Mouse (Mus musculus) forebrain, embryonic 16.5 days (tissue): ENCODE measurements around the gene Fancc. TPM values are rescaled to one million over a fixed set of nuclear protein-coding genes. Genes with fewer than 3 reads are reported as not detected.

ENCODE experiments used
- ATAC-seq: fragments of 200-750 bp; cut with Nextera tagmentation; 2 replicates; pipeline ENCODE4 v1.8.0; 2017; ENCODE audit warnings: mild to moderate bottlenecking, moderate library complexity
- H3K27ac ChIP-seq: fragments of 300-500 bp; sonication (generic); 2 replicates; pipeline ENCODE4 v1.5.1; 2014; ENCODE audit warnings: low read length, control low read depth
- H3K27me3 ChIP-seq: fragments of 300-500 bp; sonication (generic); replicated peaks from 2 replicates; pipeline ENCODE4 v1.6.1; 2014; ENCODE audit warnings: low read length; ENCODE audit not compliant: control insufficient read depth, insufficient read depth
- H3K36me3 ChIP-seq: fragments of 300-500 bp; sonication (generic); 2 replicates; pipeline ENCODE4 v1.6.1; 2014; ENCODE audit not compliant: control insufficient read depth, insufficient read depth
- H3K4me1 ChIP-seq: fragments of 300-500 bp; sonication (generic); replicated peaks from 2 replicates; pipeline ENCODE4 v1.6.1; 2014; ENCODE audit warnings: low read length; ENCODE audit not compliant: control insufficient read depth, insufficient read depth
- H3K4me2 ChIP-seq: fragments of 300-500 bp; sonication (generic); 2 replicates; pipeline ENCODE4 v1.6.1; 2014; ENCODE audit warnings: mild to moderate bottlenecking, low read length, control low read depth
- H3K4me3 ChIP-seq: fragments of 300-500 bp; sonication (generic); replicated peaks from 2 replicates; pipeline ENCODE4 v1.5.1; 2014; ENCODE audit warnings: mild to moderate bottlenecking, low read length, control low read depth
- H3K9ac ChIP-seq: fragments of 300-500 bp; sonication (generic); replicated peaks from 2 replicates; pipeline ENCODE4 v1.6.1; 2014; ENCODE audit warnings: low read depth, low read length, control low read depth
- H3K9me3 ChIP-seq: fragments of 300-500 bp; sonication (generic); 2 replicates; pipeline ENCODE4 v1.6.1; 2016; ENCODE audit warnings: low read length; ENCODE audit not compliant: control insufficient read depth
- whole genome bisulfite sequencing: fragments of 180-500 bp; shearing (Covaris S2); extraction: QIAGEN DNeasy Blood & Tissue Kit; methylation state at CpG from one replicate; pipeline ENCODE4 v1.1.7; 2014; 5-methylcytosine and 5-hydroxymethylcytosine counted together
- polyA plus RNA-seq: library from polyadenylated mRNA; unstranded; fragments of >200 nt; fragmentation: Nextera tagmentation; extraction: Ambion mirVana; gene quantifications from 2 replicates; pipeline ENCODE4 v1.2.1, GENCODE M21; 2015

Gene Fancc
- polyA plus RNA-seq, 1 experiment from 2014 or later, result 13.7 TPM

- no peak overlapping the region for H3K27ac ChIP-seq
- WGBS, result 55% methylated on average over 9 of the region's 9 CpGs
- H3K4me3 ChIP-seq, result no peak overlapping the region
- H3K9me3 ChIP-seq, result no peaks in the 10 kb centered on the region
- no peak overlapping the region for H3K9ac ChIP-seq
- peaks cover 15% of the 10 kb centered on the region for H3K36me3 ChIP-seq
- H3K27me3 ChIP-seq, result 0 out of 2 replicates have a peak, but pooled peaks cover 3% of the 10 kb centered on the region
- ATAC-seq, result no peak; the same call in 1 of the 2 replicates
- H3K4me1 ChIP-seq, result peaks cover 27% of the 10 kb centered on the region
- H3K4me2 ChIP-seq, result no peak overlapping the region
These were observed 33.8 kb upstream of the Fancc start for GRCm38 (mm10) chr13:63530857-63531256.

GRCm38 (mm10) chr13:63530371-63530764 lies 33.3 kb upstream of the Fancc start:
- Histone ChIP-seq H3K4me3 (no peak overlapping the region), H3K27ac (no peak overlapping the region), H3K9me3 (no peaks in the 10 kb centered on the region), H3K27me3 (0 out of 2 replicates have a peak, but pooled peaks cover 3% of the 10 kb centered on the region), H3K4me2 (no peak overlapping the region), H3K36me3 (peaks cover 11% of the 10 kb centered on the region), H3K9ac (no peak overlapping the region), H3K4me1 (peaks cover 32% of the 10 kb centered on the region)
- ATAC-seq, result no peak
- WGBS, result 48% methylated on average over 3 of the region's 3 CpGs

- WGBS, result 65% methylated on average over 3 of the region's 3 CpGs
- no peak overlapping the region for H3K27ac ChIP-seq
- H3K27me3 ChIP-seq, result 0 out of 2 replicates have a peak, but pooled peaks cover 3% of the 10 kb centered on the region
These were observed 32.7 kb upstream of the Fancc start for GRCm38 (mm10) chr13:63529602-63530370.

GRCm38 (mm10) chr13:63528852-63529251 lies 31.8 kb upstream of the Fancc start:
- Histone ChIP-seq H3K27ac (no peak overlapping the region), H3K9me3 (no peaks in the 10 kb centered on the region), H3K36me3 (peaks cover 11% of the 10 kb centered on the region), H3K4me1 (peaks cover 46% of the 10 kb centered on the region), H3K27me3 (0 out of 2 replicates have a peak, but pooled peaks cover 3% of the 10 kb centered on the region), H3K4me2 (no peak overlapping the region), H3K9ac (no peak overlapping the region), H3K4me3 (no peak overlapping the region)
- no peak for ATAC-seq
- WGBS, result 14% methylated on average over 2 of the region's 2 CpGs

More at GRCm38 (mm10) chr13:63529602-63530370, 32.7 kb upstream of the Fancc start:
- no peak overlapping the region for H3K9ac ChIP-seq
- no peaks in the 10 kb centered on the region for H3K9me3 ChIP-seq
- peaks cover 38% of the 10 kb centered on the region for H3K4me1 ChIP-seq
- peaks cover 11% of the 10 kb centered on the region for H3K36me3 ChIP-seq
- no peak overlapping the region for H3K4me3 ChIP-seq
- no peak for ATAC-seq
- H3K4me2 ChIP-seq, result no peak overlapping the region

DNA sequence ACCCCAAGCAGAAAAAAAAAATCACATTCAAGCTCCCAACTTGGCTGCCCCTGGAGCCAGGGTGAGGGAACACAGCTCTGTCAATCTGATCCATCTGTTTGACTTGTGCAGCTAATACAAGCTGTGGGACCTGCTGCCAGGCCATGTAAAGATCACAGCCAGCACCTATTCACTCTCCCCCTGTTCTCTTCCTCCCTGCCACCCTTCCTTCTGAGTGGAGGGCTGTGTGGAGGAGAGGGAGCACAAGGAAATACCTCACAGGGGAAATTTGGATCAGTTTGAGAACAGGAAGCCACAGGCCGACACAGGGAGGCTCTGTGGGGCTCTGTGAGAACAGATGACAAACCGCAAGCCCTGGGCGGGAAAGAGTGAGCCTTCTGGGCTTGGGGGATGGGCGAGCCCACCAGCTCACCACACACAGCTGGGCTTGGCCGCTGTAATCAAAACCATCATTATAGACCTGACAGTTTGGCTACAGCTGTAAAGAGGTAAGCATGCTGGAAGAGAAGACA lies 31.1 kb upstream of the Fancc start:
- Histone ChIP-seq H3K4me2 (no peak overlapping the region), H3K27me3 (0 out of 2 replicates have a peak, but pooled peaks cover 3% of the 10 kb centered on the region), H3K36me3 (peaks cover 9% of the 10 kb centered on the region), H3K9ac (no peak overlapping the region), H3K27ac (no peak overlapping the region), H3K4me3 (no peak overlapping the region), H3K4me1 (peaks cover 46% of the 10 kb centered on the region), H3K9me3 (no peaks in the 10 kb centered on the region)
- WGBS, result 12% methylated on average over 5 of the region's 5 CpGs
- no peak; the same call in 1 of the 2 replicates for ATAC-seq

- H3K9me3 ChIP-seq, result no peaks in the 10 kb centered on the region
- H3K27ac ChIP-seq, result no peak overlapping the region
- peaks cover 45% of the 10 kb centered on the region for H3K4me1 ChIP-seq
- 0 out of 2 replicates have a peak, but pooled peaks cover 3% of the 10 kb centered on the region for H3K27me3 ChIP-seq
- no peak overlapping the region for H3K9ac ChIP-seq
- H3K4me2 ChIP-seq, result no peak overlapping the region
- 0 out of 2 replicates have a peak, but pooled peaks have one; percentile 9 for ATAC-seq
- H3K4me3 ChIP-seq, result no peak overlapping the region
- 45% methylated on average over 11 of the region's 11 CpGs for WGBS
- no peaks in the 10 kb centered on the region; the same call in 1 of the 2 replicates for H3K36me3 ChIP-seq
These were observed 28.6 kb upstream of the Fancc start for GRCm38 (mm10) chr13:63525571-63526197.

DNA sequence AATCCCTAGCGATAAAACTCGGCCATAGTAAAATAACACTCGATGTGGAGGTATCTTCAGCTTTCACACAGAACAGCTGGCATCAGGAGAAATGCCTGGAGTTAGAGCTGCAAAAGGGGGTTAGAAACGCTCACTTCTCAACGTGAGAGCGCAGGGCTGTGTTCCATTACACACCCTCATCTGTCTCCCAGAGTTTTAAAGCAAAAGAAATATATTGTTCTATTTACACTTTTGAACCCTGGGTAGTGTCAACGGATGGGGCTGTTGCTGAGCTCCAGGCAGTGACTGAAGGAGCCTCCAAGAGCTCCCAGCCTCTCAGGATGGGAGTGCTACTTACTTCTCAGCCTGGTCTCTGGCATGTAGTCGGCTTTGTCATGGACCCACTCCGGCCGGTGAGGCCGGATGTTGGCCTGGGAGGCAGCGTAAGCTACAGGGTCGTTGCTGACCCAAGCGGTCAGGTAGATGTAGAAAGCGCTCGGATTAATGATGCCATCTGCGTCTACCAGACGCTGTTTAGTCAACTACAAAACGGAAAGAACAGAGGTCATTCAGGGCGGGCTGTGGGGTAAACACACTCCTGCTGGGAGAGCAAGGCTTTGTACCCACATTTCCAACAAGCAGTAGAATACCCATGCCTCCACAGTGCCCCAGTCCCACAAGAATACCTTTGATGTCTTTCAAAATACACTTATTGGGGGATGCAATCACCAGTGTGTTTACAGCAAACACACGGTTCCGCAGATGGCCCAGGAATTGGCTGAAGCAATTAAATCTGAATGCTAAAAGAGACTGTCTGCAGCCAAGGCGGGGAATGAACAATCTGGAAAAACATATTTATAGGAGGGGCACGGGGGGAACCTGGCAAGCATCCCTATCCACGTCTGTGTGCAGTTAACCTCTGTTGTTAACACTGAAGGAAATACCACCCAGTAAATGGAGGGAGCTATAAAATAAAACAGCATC lies 27.8 kb upstream of the Fancc start:
- Histone ChIP-seq H3K27ac (no peak overlapping the region), H3K4me1 (peaks cover 40% of the 10 kb centered on the region), H3K4me3 (no peak overlapping the region), H3K36me3 (no peaks in the 10 kb centered on the region; the same call in 1 of the 2 replicates), H3K9ac (no peak overlapping the region), H3K27me3 (0 out of 2 replicates have a peak, but pooled peaks cover 3% of the 10 kb centered on the region), H3K9me3 (no peaks in the 10 kb centered on the region), H3K4me2 (no peak overlapping the region)
- ATAC-seq, result peak; percentile 74
- WGBS, result 32% methylated on average over 25 of the region's 25 CpGs

GRCm38 (mm10) chr13:63524061-63524460 lies 27.0 kb upstream of the Fancc start:
- no peaks in the 10 kb centered on the region for H3K9me3 ChIP-seq
- WGBS, result 43% methylated on average over 2 of the region's 2 CpGs
- no peak overlapping the region for H3K9ac ChIP-seq
- H3K27me3 ChIP-seq, result no peaks in the 10 kb centered on the region
- no peak overlapping the region for H3K4me2 ChIP-seq
- peaks cover 5% of the 10 kb centered on the region for H3K36me3 ChIP-seq
- H3K27ac ChIP-seq, result no peak overlapping the region
- H3K4me1 ChIP-seq, result peaks cover 39% of the 10 kb centered on the region
- no peak overlapping the region for H3K4me3 ChIP-seq
- no peak for ATAC-seq
